Mouse (Mus musculus): ENCODE data around the gene Zfp87. TPM values are rescaled to one million over a fixed set of nuclear protein-coding genes. Genes with fewer than 3 reads are reported as not detected.

Gene Zfp87
- polyA plus RNA-seq (2016; fragmentation: Nextera tagmentation; extraction: Ambion mirVana): 25.0 and 25.2 TPM in 2 replicates

DNA sequence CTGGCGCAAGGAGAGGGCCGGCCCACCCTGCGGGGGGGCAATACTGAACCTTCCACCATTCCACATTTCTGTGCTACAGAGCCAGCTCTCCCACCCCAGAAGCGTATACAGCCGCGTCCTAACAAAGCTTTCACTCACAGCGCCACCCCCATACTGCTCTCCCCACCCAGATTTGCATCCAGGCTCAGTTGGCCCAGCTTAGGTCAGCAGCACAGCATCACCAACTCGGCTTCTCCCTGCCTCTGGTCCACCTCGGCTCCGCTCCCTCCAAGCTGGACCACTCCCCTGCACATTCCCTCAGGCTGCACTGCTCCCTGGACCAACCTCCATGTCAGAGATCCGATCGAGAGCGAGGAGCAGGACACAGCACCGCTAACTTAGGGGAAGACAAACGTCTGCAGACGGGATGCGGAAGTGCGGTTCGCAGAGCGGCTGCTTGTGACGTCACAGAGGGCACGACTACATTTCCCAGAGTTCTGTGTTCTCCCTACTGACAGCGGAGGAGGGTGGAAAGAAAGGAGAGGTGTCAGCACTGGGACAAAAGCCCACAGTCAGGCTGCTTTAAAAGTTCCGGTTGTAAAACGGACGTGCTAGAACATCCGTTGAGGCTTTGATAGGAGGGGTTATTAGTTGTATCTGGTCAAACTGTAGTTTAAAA lies at the start of gene Zfp87, which contains the start of gene Gm26965:
Zfp87 (minus strand) TSS at position 425 of the 658 bp plus-strand sequence.
Gm26965 (minus strand) TSS at position 399 of the 658 bp plus-strand sequence.
- peaks cover 3% of the 10 kb centered on the region; the same call in 1 of the 2 replicates for H3K36me3 ChIP-seq
- H3K4me2 ChIP-seq (replicated peaks): peak within 1 kb of the TSS; percentile 83
- peak within 1 kb of the TSS; percentile 94 for H3K4me3 ChIP-seq
- H3K9me3 ChIP-seq: no peaks in the 10 kb centered on the region
- no peaks in the 10 kb centered on the region for H3K27me3 ChIP-seq
- WGBS: under 1% methylated on average over 27 of the region's 27 CpGs
- H3K27ac ChIP-seq: peak within 1 kb of the TSS; percentile 63
- ATAC-seq (ENCODE audit: insufficient number of reproducible peaks, insufficient read depth, low FRiP score, low TSS enrichment): peak; percentile 96
- H3K9ac ChIP-seq: peak within 1 kb of the TSS; percentile 82
- peaks cover 10% of the 10 kb centered on the region for H3K4me1 ChIP-seq

DNA sequence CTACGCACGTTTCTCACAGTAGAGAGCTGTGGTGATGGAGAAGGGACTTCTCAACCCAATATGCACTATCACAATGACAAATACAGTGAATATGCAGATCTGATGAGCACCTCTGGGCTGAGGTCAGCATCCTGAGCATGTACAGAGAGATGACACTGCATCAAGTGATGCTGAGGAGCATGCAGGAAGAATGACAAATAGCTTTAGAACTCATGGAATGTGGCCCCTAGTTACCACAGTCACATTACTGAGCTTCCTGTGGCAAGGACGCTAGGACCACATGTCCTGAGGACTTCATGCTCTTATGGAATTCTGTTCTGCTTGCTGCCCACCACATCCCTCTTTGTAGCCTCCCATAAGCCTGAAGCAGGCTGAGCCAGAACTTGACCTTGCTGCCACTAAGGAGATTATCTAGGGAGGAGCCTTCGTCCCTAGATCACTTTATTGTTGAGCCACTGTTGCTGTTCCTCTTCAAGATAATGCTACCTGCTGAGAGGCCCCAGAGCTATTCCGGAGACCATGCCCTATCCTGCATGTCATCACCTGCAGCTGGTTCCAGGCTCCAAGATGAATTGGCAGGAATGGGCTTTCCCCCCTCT lies 46.7 kb upstream of the Zfp87 start:
- Histone ChIP-seq H3K4me3 (no peak overlapping the region), H3K9ac (no peak overlapping the region), H3K4me1 (no peaks in the 10 kb centered on the region), H3K27ac (no peak overlapping the region), H3K9me3 (no peaks in the 10 kb centered on the region), H3K4me2 (replicated peaks) (no peak overlapping the region), H3K27me3 (no peaks in the 10 kb centered on the region), H3K36me3 (no peaks in the 10 kb centered on the region)
- WGBS: 70% methylated on average over 5 of the region's 5 CpGs
- no peak for ATAC-seq (ENCODE audit: insufficient number of reproducible peaks, insufficient read depth, low FRiP score, low TSS enrichment)

DNA sequence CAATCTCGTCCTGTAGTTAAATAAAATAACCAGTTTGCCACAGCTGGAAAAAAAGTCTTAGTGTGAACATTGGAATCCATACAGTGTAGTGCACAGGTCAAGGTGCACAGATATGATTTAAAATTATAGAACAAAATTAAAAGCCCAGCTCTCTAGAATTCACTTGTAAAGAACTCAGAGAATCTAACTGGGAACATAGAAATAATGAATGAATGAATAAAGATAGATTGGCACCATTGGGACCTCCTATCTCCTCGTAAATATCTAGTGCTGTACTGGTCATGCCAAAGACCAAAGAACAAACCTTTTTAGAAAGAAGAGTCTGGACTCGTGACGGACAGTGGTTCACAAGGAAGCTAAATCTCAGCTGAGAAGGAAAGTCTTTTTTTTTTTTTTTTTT lies 27.8 kb upstream of the Zfp87 start, which contains the start of gene Zfp748:
Zfp748 (minus strand) TSS at position 101 of the 400 bp plus-strand sequence.
- Histone ChIP-seq H3K4me2 (replicated peaks) (peak within 1 kb of the TSS; percentile 61), H3K9ac (peak within 1 kb of the TSS; percentile 86), H3K36me3 (no peaks in the 10 kb centered on the region), H3K27ac (peak within 1 kb of the TSS; percentile 86), H3K27me3 (no peaks in the 10 kb centered on the region), H3K9me3 (no peaks in the 10 kb centered on the region), H3K4me3 (peak within 1 kb of the TSS; percentile 81), H3K4me1 (0 out of 2 replicates have a peak, but pooled peaks cover 5% of the 10 kb centered on the region)
- WGBS: 67% methylated on average over 4 of the region's 4 CpGs
- no peak for ATAC-seq (ENCODE audit: insufficient number of reproducible peaks, insufficient read depth, low FRiP score, low TSS enrichment)

DNA sequence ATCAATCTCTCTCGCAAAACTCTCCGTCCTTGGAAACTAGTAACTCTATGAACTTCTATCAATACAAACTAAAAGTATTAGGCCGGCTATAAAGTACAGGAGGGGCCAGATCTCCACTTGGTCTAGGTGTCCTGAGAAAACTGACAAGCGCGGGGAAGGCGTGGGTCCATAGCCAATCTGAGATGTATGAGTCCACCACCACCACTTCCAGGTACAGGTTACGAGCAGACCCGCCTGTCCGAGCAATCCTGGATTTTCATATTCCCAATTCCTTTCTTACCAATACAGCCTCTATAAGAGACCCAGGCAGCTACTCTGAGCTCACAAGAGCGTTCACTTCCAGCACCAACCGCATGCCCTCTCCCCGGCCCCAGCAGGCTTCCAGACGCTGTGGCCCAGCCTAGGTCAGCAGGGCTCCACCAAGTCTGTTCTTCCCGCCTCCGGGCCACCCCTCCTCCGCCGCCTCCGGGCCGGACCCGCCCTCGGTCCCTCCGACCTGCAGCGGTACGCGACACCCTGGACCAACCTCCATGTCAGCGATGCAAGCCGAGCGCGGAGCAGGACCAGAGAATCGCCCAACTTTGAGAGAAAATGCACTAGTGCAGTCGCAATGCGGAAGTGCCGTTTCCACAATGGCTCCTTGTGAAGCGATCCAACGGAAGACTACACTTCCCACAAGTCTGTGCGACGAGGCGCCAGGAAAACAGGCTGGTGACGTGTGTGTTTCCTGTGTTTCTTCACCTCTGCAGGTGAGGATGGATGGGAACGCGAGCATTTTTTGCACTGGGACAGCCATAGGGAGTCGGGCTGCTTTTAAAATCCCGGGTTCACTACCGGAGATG lies 26.7 kb upstream of the Zfp87 start:
- no peaks in the 10 kb centered on the region for H3K9me3 ChIP-seq
- WGBS: 2% methylated on average over 44 of the region's 44 CpGs
- H3K27ac ChIP-seq: peak overlapping the region; percentile 86
- H3K4me3 ChIP-seq: peak overlapping the region; percentile 81
- H3K4me2 ChIP-seq (replicated peaks): peak overlapping the region; percentile 61
- peak; percentile 97 for ATAC-seq (ENCODE audit: insufficient number of reproducible peaks, insufficient read depth, low FRiP score, low TSS enrichment)
- H3K9ac ChIP-seq: peak overlapping the region; percentile 86
- H3K36me3 ChIP-seq: no peaks in the 10 kb centered on the region
- H3K27me3 ChIP-seq: no peaks in the 10 kb centered on the region
- H3K4me1 ChIP-seq: 0 out of 2 replicates have a peak, but pooled peaks cover 5% of the 10 kb centered on the region

DNA sequence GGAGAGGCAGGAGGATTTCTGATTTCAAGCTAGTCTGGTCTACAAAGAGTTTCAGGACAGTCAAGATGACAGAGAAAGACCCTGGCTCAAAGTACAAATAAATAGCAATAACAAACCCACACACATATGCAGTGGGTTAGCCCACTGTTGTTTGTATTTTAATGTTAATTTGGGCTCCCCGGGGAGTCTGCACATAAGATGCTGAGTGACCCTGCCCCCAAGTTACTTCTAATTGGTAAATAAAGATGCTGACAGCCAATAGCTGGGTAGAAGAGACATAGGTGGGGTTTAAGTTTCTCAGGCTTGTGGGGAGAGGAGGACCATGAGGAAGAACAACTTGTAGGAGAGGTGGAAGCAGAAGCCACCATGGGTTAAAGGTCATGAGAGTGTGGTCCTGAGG lies 20.0 kb upstream of the Zfp87 start:
- Histone ChIP-seq H3K9ac (no peak overlapping the region), H3K4me1 (no peaks in the 10 kb centered on the region), H3K36me3 (peaks cover 40% of the 10 kb centered on the region), H3K4me2 (replicated peaks) (no peak overlapping the region), H3K9me3 (no peaks in the 10 kb centered on the region), H3K27ac (no peak overlapping the region), H3K27me3 (no peaks in the 10 kb centered on the region), H3K4me3 (no peak overlapping the region)
- WGBS: 73% methylated on average over 1 of the region's 1 CpGs
- no peak for ATAC-seq (ENCODE audit: insufficient number of reproducible peaks, insufficient read depth, low FRiP score, low TSS enrichment)

DNA sequence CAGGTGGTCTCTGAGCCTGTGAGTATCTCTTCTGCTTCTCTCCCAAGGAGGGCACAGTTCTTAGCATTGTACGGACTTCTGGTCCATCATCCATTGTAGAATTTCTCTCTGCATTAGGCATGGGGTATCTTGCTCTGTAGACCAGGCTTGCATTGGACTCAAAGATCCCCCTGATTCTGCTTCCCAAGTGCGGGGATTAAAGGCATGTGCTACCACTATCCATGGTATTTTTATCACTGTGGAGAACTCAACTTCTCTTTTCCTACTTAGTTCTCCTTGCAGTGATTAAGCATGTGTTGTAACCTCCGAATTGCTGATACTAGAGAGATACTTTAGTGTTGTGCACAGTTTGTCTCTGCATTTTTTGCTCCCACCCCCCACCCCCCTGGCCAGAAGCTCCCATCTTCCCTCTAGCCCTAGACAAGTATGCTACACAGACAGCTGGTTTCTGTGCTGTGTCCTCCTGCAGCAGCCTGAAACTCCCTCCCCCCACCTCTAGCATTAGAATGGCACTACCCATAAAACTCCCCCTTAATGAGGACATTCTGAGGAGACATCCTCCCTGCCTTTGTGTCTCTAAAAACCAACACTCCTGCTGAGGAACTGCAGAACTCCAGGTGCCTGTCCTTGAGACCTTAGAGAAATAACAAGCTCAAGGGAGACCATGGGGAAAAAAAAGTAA lies 1.2 kb upstream of the Zfp87 start:
- Histone ChIP-seq H3K4me2 (replicated peaks) (no peak overlapping the region), H3K27me3 (no peaks in the 10 kb centered on the region), H3K9ac (no peak overlapping the region), H3K9me3 (no peaks in the 10 kb centered on the region), H3K4me3 (no peak overlapping the region), H3K4me1 (peaks cover 10% of the 10 kb centered on the region), H3K27ac (no peak overlapping the region), H3K36me3 (no peaks in the 10 kb centered on the region)
- 77% methylated on average over 3 of the region's 3 CpGs for WGBS
- ATAC-seq (ENCODE audit: insufficient number of reproducible peaks, insufficient read depth, low FRiP score, low TSS enrichment): no peak

DNA sequence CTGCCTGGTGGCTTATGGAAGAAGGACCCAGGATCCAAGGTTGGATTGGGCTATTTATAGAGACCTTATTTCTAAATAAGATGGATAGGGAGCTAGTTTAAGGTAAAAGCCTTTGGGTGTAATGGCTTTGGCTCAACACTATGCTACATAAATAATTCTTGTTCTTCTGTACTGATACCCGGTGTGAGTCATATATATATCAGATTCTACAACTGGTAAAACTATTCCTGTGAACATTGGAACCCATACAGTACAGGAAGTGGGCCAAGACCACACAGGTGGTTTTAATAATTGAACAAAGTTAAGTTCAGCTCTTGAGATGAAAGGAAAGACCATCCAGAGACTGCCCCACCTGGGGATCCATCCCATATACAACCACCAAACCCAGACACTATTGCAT lies 25.1 kb downstream of the Zfp87 start:
- H3K4me3 ChIP-seq: no peak overlapping the region
- ATAC-seq (ENCODE audit: insufficient number of reproducible peaks, insufficient read depth, low FRiP score, low TSS enrichment): peak; percentile 58; the same call in 1 of the 2 replicates
- no peak overlapping the region for H3K4me2 ChIP-seq (replicated peaks)
- H3K27ac ChIP-seq: no peak overlapping the region
- H3K4me1 ChIP-seq: peaks cover 7% of the 10 kb centered on the region; the same call in 1 of the 2 replicates
- H3K36me3 ChIP-seq: 0 out of 2 replicates have a peak, but pooled peaks cover 2% of the 10 kb centered on the region
- 91% methylated on average over 1 of the region's 1 CpGs for WGBS
- no peaks in the 10 kb centered on the region for H3K27me3 ChIP-seq
- H3K9ac ChIP-seq: no peak overlapping the region
- no peaks in the 10 kb centered on the region for H3K9me3 ChIP-seq

DNA sequence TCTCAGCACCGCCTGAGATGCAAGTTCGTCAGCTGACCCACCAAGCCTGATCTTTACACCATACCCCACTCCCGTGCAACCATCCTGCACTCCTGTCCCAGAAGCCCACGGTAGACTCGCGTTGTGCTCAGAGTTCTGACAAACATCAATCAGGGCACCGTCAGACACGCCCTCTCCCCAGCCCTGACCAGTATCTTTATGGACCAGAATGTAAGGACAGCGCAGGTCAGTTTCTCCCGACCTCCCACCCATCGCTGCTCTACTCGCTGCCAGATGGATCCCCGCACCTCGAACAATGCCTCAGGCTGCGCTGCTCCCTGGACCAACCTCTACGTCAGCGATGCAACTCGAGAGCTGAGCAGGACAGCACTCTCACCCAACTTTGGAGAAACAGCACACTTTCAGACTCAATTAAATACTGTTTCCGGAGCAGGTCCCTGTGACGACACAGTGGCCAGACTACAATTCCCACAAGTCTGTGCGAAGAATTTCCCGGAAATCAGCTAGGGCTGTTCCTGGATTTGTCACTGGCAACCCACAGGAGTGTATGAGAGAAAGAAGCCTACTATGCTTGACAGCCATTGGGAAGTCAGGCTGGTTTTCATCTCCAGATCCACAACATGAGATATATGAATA lies 25.8 kb downstream of the Zfp87 start, which contains the start of gene Zfp58:
Zfp58 (minus strand) TSS at position 472 of the 636 bp plus-strand sequence.
- Histone ChIP-seq H3K4me2 (replicated peaks) (peak within 1 kb of the TSS; percentile 73), H3K27ac (peak within 1 kb of the TSS; percentile 48), H3K9me3 (0 out of 2 replicates have a peak, but pooled peaks cover 1% of the 10 kb centered on the region), H3K9ac (peak within 1 kb of the TSS; percentile 75), H3K27me3 (no peaks in the 10 kb centered on the region), H3K4me1 (peaks cover 7% of the 10 kb centered on the region; the same call in 1 of the 2 replicates), H3K36me3 (peaks cover 6% of the 10 kb centered on the region; the same call in 1 of the 2 replicates), H3K4me3 (peak within 1 kb of the TSS; percentile 70)
- WGBS: under 1% methylated on average over 22 of the region's 22 CpGs
- ATAC-seq (ENCODE audit: insufficient number of reproducible peaks, insufficient read depth, low FRiP score, low TSS enrichment): peak; percentile 89

DNA sequence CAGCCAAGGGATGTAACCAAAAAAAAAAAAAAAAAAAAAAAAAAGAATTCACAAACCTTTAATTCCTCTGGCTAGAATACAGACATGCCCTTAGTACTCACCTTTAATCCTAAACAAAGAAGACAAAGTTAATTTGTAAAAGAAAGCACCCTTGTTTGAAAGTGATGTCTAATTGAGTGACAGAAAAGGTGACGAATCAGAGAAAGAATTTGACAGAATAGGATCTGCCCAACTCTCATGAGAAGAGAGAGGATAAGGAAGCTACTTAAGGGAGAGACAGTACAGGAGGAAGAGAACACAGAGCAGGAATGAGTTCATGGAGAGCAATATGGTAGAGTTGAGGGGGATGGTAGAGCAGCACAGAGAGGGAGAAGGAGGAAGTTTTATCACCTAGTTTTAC lies 30.3 kb downstream of the Zfp87 start:
- H3K36me3 ChIP-seq: peaks cover 49% of the 10 kb centered on the region
- no peak for ATAC-seq (ENCODE audit: insufficient number of reproducible peaks, insufficient read depth, low FRiP score, low TSS enrichment)

DNA sequence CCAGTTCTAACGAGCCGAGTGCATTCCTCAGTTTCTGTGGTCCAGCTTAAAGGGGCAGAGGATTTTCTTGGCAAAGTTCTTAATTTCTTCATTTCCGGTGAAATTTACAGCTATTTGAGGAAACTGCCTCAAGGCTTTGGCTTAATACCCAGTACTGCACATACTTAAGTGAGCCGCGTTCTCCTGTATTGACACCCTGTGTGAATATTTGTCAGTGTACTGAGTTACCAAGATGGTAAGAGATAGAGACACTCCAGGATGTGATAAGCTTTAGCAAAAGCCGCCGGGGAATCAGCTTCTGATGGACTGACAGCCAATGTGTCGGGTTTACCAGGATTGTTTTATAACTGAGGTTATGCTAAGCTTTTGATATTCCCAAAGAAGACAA lies 41.6 kb downstream of the Zfp87 start:
- no peaks in the 10 kb centered on the region for H3K27me3 ChIP-seq
- no peak overlapping the region for H3K27ac ChIP-seq
- no peaks in the 10 kb centered on the region for H3K4me1 ChIP-seq
- ATAC-seq (ENCODE audit: insufficient number of reproducible peaks, insufficient read depth, low FRiP score, low TSS enrichment): peak; percentile 58
- no peaks in the 10 kb centered on the region for H3K9me3 ChIP-seq
- peak overlapping the region; percentile 58; the same call in 1 of the 2 replicates for H3K9ac ChIP-seq
- WGBS: 40% methylated on average over 8 of the region's 8 CpGs
- peak overlapping the region; percentile 62 for H3K4me3 ChIP-seq
- peaks cover 17% of the 10 kb centered on the region for H3K36me3 ChIP-seq
- H3K4me2 ChIP-seq (replicated peaks): peak overlapping the region; percentile 63

More for the DNA sequence above, 30.3 kb downstream of the Zfp87 start:
- peaks cover 7% of the 10 kb centered on the region; the same call in 1 of the 2 replicates for H3K4me1 ChIP-seq
- H3K4me3 ChIP-seq: no peak overlapping the region
- no peak overlapping the region for H3K9ac ChIP-seq
- no peaks in the 10 kb centered on the region for H3K27me3 ChIP-seq
- 97% methylated on average over 1 of the region's 1 CpGs for WGBS
- H3K9me3 ChIP-seq: peaks cover 10% of the 10 kb centered on the region
- H3K27ac ChIP-seq: no peak overlapping the region
- no peak overlapping the region for H3K4me2 ChIP-seq (replicated peaks)
